Mouse (Mus musculus) brain, adult 2 months (tissue): Measurements from ENCODE around the gene Rtkn.

Source experiments
- DNase-seq: peaks from one replicate; pipeline ENCODE4 v3.0.0; 2011; ENCODE audit warnings: low read depth, low spot score

Rtkn gene

GRCm38 (mm10) chr6:83134951-83135513, at the start of gene Rtkn:
Gene Rtkn, plus strand, starts transcription at chr6:83135463.
- no peak for DNase-seq

DNA sequence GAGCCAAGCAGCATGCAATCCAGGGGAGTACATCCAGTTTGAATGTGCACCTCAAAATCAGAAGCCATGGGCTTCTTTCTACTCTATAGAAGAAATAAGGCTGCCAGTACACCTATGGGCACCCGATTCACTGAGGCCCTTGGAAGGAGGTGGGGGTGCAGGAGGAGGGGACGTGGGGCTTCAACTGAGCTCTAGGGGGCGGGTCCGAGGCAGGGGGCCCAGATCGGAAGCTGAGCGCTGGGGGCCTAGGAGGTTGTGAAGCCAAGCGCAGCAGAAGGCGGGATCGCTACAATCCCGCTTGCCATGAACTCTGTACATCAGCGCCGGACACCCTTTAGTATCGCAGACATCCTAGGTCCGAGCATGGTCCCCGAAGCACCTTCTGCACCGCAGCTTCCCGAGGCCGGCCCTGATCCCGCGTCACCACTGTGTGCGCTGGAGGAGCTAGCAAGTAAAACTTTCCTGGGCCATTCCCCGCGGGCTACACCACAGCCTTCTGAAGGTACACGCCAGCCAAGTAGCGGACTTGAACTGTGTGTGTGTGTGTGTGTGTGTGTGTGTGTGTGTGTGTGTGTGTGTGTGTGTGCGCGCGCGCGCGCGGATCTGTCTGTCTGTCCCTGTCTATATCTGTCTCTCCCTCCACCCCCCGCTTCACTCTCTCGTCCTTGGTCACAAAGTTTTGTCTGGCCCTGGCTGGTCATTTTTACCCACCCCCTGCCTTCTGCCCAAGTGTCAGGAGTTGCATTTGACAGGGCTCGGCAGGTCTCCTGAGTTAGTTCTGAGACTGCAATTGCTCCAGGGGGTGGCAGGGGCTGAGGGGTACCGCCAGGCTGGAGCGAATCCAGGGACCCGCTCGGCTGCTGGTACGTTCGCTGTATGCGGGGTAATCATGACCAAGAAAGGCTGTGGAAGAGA, 48.9 kb upstream of the Rtkn start, which contains the start of gene Lbx2:
Gene Lbx2, plus strand, starts transcription at position 247 of the 915 bp plus-strand sequence.
- DNase-seq: no peak

GRCm38 (mm10) chr6:83087205-83087925, 47.9 kb upstream of the Rtkn start:
- DNase-seq: no peak

DNA sequence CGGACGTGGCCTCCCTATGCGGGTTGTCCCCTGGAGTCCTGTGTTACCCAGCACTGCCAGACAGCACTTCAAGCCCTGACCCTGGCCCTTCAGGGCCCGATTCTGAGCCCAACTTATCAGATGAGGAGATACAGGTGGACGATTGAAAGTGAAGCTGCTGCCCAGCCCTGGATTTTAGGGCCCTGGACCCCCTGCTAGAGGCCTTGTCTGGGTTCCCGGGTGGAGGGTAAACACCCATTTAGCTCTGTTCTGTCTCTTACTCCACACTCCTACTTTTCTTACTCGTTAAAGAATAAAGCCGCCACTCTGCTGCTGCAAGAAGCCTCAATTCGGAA, 47.4 kb upstream of the Rtkn start:
- no peak for DNase-seq

DNA sequence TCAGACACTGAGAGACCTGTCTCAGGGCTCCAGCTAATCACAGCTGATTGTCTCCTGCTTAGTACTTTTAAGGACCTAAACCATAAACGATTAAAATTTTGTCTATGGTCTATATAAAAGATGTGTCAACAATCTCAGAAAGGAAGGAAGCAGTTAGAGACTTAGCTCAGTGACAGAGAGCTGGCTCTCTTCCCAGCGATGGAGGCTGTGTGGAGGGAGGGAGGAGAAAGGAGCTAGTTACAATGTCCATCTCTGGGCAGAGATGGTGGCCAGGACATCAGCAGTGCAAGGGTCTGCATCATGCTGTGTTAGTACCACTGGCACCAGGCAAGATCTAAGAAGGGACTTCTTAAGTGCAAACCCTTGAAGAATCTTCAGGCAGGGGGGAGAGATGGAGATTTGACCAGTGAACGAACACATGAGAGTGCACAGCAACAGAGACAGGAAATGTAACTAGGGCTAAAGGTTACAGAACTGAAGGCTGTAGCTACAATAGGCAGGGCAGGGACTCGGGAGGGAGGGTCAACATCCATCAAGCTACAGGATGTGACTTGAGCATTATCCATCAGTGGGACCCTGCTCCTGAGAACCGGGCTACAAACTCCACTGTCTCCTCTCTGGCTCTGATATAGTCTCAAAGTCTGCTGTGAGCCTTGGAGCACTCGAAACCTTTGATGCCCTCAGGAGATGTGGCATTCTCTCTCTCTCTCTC, 42.7 kb upstream of the Rtkn start:
- DNase-seq: no peak

DNA sequence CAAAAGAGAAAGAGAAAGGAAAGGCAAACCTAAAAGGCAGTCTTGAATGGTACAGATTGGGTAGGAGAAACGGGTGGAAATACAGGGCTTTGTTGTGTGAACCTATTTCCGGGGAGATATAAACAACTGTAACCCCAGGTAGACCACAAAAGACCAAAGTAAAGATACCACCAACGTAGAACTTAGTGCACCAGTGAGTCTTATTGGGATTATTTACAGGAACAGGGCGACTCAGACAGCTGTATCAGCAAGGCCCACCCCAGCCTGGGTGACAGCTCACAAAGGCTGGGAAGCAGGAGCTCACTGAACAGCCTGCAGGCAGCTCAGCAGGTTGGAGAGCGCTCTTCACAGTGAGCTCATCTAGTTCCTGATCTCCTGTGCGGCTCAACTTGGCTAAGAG, 39.3 kb upstream of the Rtkn start:
- no peak for DNase-seq

DNA sequence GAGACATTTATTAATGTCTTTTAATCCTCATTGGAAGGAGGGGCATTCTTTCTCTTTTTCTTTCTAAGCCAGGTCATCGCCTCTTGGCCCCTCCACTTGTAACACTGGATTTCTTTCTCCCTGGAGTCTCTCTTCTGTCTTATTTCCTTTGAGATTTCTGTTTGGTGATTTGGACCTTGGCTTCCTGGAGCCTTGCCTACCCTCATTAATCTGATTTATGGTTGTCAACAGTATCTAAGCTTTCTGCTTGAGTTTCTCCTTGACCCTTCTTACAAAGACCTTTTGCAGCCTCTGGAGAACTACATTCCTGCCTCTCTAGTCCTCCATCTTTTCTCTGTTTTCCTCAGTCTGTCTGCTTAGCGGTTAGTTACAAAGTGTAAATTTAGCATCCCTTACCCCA, 36.9 kb upstream of the Rtkn start:
- DNase-seq: no peak

DNA sequence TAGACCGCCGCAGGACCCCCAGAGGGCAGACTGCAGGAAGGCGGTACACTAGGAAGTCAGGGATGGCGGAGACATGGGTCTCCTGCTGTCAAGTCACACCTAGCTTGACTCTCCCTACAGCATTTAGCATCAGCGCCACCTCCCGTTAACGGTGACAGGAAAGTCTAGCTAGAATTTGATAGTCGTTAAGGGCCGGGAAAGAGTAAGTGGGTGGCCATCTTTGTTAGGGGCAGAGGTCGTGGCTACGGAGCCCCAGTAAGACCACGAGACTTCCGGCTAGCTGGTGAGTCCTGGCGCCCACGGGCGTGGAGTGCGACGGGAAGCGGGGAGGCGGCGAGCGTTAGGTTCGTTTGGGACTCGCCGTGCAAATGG, 34.0 kb upstream of the Rtkn start, which contains the start of the genes Ccdc142 and Gm42688:
Gene Ccdc142, plus strand, starts transcription at position 286 of the 372 bp plus-strand sequence.
Gene Gm42688, plus strand, starts transcription at position 302 of the 372 bp plus-strand sequence.
- DNase-seq: peak; percentile 98

GRCm38 (mm10) chr6:83101688-83102556, 33.3 kb upstream of the Rtkn start:
- DNase-seq: peak; percentile 74

- no peak for DNase-seq
These were observed 32.1 kb upstream of the Rtkn start for GRCm38 (mm10) chr6:83103130-83103650.

- DNase-seq: peak; percentile 74
These were observed 31.1 kb upstream of the Rtkn start for GRCm38 (mm10) chr6:83104158-83104557.

DNA sequence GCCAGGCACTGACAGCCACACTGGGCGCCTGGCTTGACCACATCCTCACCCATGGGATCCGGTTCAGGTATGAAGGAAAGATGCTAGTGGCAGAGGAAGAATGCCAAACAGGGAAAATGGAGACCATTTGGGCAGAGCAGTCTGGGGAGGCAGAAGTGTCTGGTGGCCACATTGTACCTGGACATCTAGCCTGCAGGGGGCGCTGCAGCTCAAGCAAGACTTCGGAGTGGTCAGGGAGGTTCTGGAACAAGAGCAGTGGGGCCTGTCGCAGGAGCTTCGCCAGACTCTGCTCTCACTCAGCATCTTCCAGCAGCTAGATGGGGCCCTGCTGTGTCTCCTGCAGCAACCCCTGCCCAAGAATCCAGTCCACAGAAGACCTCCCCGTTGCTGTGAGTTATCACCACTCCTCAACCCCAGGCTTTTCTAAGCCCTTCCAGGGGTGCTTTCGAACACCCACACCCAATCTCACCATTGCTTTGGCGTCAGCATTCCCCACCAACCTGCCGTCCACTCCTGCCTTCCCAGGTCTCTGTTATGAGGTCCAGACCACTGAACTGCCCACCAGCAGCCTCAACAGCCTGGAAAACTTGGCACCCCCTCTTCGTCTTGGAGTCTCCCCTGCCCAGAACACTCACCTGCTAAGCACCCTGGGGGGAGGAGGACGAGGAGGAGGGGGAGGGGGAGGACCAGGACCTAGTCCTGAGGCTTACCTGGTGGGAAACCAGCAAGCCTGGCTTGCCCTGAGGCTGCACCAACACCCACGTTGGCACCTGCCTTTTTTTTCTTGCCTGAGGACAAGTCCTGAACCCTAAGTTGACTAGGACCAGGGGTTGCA, 27.5 kb upstream of the Rtkn start:
- DNase-seq: peak; percentile 83

GRCm38 (mm10) chr6:83108762-83109668, 26.2 kb upstream of the Rtkn start, which contains the start of gene Mrpl53:
Gene Mrpl53, plus strand, starts transcription at chr6:83109040.
- peak; percentile 90 for DNase-seq

GRCm38 (mm10) chr6:83111510-83112136, 23.6 kb upstream of the Rtkn start:
- no peak for DNase-seq

DNA sequence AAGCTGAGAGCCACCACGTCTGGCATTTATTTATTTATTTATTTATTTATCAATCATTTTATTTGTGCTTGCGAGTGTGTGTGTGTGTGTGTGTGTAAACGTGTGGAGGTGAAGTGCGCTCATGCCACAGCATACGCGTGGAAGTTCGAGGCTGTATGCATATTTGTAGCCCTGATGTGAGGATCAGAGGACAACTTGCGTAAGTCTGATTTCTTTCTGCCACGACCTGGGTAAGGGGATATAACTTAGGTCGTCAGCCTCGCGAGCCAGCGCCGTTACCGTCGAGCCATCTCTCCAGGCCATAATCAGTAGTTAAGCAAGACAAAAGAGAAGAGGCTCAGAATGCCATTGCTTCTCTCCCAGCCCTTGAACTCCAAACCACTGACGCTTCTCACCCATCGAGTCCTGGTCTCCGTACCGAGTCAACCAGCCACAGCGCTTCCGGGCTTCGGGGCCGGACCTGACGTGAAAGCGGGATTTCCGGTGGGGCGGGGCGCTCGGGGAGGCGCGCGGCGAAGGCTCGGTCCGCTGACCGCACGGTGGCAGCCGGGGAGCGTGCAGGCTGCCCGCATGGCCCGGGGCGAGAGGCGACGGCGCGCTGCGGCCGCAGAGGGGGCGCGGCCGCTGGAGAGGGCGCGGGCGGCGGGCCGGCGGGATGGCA, 20.1 kb upstream of the Rtkn start, which contains the start of gene Mogs:
Gene Mogs, plus strand, starts transcription at position 486 of the 661 bp plus-strand sequence.
- peak; percentile 95 for DNase-seq

DNA sequence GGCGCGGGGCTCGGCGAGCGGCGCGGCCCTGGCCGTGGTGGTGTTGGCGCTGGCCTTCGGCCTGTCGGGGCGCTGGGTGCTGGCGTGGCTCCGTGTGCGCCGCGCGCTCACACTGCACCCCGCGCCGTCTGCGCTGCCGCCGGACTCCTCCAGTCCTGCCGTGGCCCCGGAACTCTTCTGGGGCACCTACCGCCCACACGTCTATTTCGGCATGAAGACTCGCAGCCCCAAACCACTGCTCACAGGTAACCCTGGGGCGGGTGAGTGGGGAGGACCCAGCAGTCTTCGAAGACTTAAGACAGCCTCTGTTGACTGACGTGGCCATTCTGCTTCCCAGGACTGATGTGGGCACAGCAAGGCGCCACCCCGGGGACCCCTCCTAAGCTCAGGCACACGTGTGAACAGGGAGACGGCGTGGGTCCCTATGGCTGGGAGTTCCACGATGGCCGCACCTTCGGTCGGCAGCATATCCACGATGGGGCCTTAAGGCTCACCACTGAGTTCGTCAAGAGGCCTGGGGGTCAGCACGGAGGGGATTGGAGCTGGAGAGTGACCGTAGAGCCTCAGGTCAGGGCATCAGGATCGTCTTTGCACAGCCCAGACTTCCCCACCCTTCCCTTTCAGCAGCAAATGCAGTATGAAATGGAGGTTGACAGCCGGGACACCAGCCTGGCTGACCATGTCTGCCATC, 19.4 kb upstream of the Rtkn start:
- no peak for DNase-seq
